Mouse (Mus musculus) adipocyte (in vitro differentiated cells): ENCODE data around the gene 4921539E11Rik.

Experiments
- DNase-seq: peaks from one replicate; pipeline ENCODE4 v3.0.0-alpha.2; 2016; ENCODE audit warnings: low spot score

4921539E11Rik gene

DNA sequence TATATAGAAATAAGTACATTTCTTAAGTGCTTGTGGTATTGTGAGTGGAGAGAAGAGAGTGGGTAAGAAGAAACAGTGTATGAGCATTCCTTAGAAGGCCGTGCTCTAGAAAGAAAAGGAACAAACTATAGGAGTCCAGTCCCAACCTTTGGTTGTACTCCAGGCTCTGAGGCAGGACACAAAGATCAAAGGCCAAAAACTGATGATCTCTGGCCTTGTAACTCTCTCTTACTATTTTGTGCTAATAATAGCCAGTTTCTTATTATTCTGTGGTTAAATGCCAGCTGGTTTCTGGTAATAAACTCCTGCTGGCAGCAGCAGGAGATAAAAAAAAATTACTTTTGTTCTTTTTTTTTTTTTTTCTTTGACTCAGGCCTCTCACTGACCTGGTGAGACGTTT, 58.5 kb downstream of the 4921539E11Rik start:
- peak; percentile 17 for DNase-seq

GRCm38 (mm10) chr4:103222854-103223253, 67.8 kb downstream of the 4921539E11Rik start:
- no peak for DNase-seq

- DNase-seq = no peak
Observed at GRCm38 (mm10) chr4:103221789-103222188, 68.9 kb downstream of the 4921539E11Rik start.

DNA sequence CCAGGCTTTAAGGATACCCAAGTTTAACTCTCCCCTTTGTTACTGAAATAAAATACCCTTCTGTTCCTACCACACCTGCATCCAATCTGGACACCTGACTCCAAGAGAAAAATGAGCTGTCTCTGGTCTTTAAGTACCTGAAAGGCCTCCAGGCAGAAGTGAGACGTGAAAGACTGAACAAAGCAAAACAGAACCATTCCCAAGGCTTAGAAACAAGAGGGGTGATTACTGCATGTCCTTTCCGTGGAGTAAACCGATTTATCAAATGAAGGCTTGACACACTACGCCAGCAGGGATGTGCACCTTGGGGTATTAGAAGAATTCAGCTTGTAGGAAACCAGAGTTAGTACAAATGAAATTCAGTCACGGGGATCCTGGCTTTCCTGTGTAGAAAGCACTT, 71.7 kb downstream of the 4921539E11Rik start:
- no peak for DNase-seq

DNA sequence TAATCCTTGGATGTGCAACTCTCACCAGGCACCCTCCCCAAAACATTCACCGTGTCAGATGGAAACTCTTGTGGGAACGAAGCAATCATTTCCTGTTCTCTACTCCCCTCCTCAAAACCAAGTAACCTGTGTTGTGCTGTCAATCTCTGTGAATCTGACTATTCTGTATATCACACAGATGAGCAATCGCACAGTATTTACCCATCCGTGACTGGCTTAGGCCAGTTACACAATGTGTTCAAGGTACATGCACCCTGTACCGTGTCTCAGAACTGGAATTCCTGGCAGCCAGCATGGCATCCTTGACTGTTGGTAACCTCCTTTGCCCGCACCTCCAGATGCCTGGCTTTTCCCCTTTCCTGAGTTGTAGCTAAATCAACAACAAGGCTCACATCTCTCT, 74.6 kb downstream of the 4921539E11Rik start:
- no peak for DNase-seq

- peak; percentile 65 for DNase-seq
Observed at GRCm38 (mm10) chr4:103214925-103215820, 75.5 kb downstream of the 4921539E11Rik start, which contains the start of gene Slc35d1. Slc35d1 (minus strand) TSS chr4:103215164.

- peak; percentile 32 for DNase-seq
Observed at GRCm38 (mm10) chr4:103214498-103214924, 76.2 kb downstream of the 4921539E11Rik start.

DNA sequence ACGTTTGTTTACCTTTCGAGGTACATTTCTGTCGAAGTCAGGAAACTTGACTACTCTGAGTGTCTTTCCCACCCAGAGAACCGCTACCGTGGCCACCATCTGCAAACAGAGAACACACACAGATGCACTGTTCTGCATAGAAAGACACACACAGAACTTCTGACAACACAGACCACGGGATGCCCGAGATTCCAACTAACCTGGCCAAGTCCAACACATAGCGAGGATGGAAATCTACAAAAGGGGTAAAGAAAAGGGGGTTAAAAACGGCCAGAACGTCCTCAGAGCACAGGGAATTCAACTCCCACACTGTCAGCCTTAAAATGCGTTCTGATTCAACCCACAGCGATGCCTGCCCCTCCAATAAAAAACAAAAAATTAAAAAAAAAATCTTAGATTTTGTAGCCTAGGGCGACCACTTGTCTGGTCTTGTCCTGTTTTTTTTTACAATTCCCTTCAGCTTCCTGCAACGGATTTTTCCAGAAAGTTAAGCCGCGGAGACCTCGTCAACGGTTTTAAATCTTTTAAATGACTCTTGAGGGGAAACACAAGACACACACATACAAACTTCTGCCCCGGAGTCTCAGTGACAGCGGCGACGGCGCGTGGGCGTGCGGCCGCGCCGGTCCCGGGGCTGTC, 76.7 kb downstream of the 4921539E11Rik start:
- peak; percentile 19 for DNase-seq

DNA sequence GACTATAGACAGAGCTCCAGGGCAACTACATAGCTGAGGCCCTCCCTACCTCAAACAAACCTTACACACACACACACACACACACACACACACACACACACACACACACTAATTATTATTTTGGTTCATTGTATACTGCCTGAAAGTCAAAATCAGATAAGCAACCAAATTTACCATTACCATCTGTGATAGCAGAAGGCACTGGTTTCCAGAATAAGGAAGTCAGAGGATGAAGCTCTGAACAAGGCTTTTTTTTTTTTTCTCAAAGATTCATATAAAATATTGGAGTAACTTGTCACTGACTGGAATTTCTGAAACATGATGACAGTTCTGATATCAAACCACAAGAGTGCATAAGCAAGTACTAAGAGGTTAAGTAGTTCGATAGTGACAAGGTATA, 82.1 kb downstream of the 4921539E11Rik start:
- no peak for DNase-seq

DNA sequence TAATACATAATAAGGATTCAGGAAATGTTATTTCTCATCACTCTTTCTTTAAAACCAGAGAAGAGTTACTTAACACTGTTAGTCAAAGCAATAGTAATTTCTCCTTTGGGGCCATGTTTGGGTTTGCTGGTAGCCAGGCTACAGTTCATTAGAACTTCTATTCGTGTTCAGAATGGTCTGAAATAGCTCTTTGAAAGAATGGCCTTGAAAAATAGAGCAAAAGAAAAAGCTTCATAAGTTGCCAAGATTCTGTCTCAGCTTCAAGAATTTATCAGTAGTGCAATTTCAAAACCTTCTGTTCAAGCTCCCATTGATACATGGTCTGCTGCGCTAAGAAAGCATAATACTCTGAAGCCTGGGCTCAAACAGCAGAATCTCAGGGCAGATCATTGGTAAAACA, 87.0 kb downstream of the 4921539E11Rik start:
- DNase-seq = peak; percentile 33

DNA sequence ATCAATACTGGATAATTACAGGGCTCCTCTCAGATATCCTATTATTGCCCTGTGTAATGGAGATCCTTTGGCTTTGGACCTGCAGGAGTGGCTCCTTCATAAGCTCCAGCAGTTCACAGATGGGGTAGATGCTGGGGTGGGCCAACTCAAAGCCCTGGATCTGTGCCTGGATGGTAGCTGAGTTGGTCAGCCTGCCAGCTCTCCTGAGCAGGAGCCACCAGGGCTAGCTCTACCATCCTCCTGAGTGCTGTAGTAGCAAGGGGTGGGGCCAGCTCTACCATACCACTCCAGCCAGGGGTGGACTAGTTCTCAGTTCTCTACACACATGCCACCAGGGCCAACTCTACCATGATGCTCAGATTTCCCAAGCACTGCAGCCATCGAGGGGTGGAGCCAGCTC, 90.6 kb downstream of the 4921539E11Rik start:
- DNase-seq = no peak

- DNase-seq = no peak
Observed at GRCm38 (mm10) chr4:103199086-103199485, 91.6 kb downstream of the 4921539E11Rik start.

DNA sequence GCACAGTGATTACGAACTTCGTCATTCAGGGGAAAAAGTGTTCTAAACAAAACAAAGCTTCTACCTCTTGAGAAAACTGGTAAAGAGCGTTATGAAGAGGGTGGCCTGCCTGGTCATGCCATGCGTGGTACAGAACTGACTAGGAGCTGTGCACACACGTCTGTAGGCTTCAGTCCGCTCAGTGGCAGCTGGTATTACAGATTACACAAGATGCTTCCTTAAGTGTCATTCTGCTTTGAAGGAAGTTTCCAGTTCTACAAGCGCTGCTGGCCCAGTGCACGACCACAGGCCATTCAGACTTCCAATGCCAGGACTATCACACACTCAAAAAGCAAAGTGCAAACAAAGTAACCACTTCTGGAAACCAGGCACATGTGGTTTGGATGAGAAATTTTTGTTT, 93.3 kb downstream of the 4921539E11Rik start:
- DNase-seq = no peak

DNA sequence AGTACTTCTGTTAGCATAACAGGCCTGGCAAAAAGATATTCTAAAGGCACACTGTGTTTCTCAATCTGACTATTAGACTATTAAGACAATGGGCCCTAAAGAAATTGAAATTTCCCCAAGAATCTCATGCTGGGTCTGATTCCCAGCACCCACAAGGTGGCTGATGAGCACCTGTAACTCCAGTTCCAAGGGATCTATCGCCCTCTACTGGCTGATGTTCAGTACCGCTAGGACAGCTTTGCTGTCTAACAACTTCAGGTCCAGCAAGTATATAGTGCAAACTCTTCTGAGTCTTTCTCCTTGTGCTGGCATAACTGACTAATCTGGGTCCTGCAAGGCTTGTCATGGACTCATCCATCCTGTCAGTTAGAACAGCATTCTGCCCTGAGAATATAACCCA, 98.2 kb downstream of the 4921539E11Rik start:
- DNase-seq = no peak

GRCm38 (mm10) chr4:103188786-103189640, 101.7 kb downstream of the 4921539E11Rik start:
- no peak for DNase-seq
